Mouse (Mus musculus): ENCODE data around the gene Jagn1. TPM values are rescaled to one million over a fixed set of nuclear protein-coding genes. Genes with fewer than 3 reads are reported as not detected.

Jagn1 gene
- polyA plus RNA-seq, 1 experiment, result 11.9 TPM

GRCm38 (mm10) chr6:113482477-113483099 lies 40.2 kb downstream of the Jagn1 start:
- TF ChIP-seq GATA1 (IDR thresholded peaks at IDR 0.05; ENCODE audit: low read length), result no peak

GRCm38 (mm10) chr6:113483100-113483615 lies 40.8 kb downstream of the Jagn1 start, which contains the start of gene Creld1:
Gene Creld1 (plus strand): TSS chr6:113483297.
- no peak for TF ChIP-seq GATA1 (IDR thresholded peaks at IDR 0.05; ENCODE audit: low read length)

GRCm38 (mm10) chr6:113483729-113484128 lies 41.4 kb downstream of the Jagn1 start:
- TF ChIP-seq GATA1 (IDR thresholded peaks at IDR 0.05; ENCODE audit: low read length), result no peak

GRCm38 (mm10) chr6:113487125-113487576 lies 44.8 kb downstream of the Jagn1 start:
- TF ChIP-seq GATA1 (IDR thresholded peaks at IDR 0.05; ENCODE audit: low read length), result no peak

GRCm38 (mm10) chr6:113489410-113489809 lies 47.0 kb downstream of the Jagn1 start:
- no peak for TF ChIP-seq GATA1 (IDR thresholded peaks at IDR 0.05; ENCODE audit: low read length)

GRCm38 (mm10) chr6:113492101-113492864 lies 49.9 kb downstream of the Jagn1 start:
- no peak for TF ChIP-seq GATA1 (IDR thresholded peaks at IDR 0.05; ENCODE audit: low read length)

GRCm38 (mm10) chr6:113494258-113494788 lies 52.0 kb downstream of the Jagn1 start:
- no peak for TF ChIP-seq GATA1 (IDR thresholded peaks at IDR 0.05; ENCODE audit: low read length)

GRCm38 (mm10) chr6:113495071-113495675 lies 52.8 kb downstream of the Jagn1 start:
- no peak for TF ChIP-seq GATA1 (IDR thresholded peaks at IDR 0.05; ENCODE audit: low read length)

Other genes with a start within 250 kb of the Jagn1 start
- not detected in 2 replicates for gene Lhfpl4, start 247.2 kb upstream of the Jagn1 start, polyA plus RNA-seq (2012)
- gene Mtmr14, start 204.7 kb upstream of the Jagn1 start, polyA plus RNA-seq (2012), result 45.1 and 53.0 TPM in 2 replicates
- gene Cpne9, start 160.3 kb upstream of the Jagn1 start, polyA plus RNA-seq (2012), result 0.33 and 0.51 TPM in 2 replicates
- 30.4 and 39.0 TPM in 2 replicates for gene Brpf1, start 135.4 kb upstream of the Jagn1 start, polyA plus RNA-seq (2012)
- 12.6 and 18.1 TPM in 2 replicates for gene Ogg1, start 115.6 kb upstream of the Jagn1 start, polyA plus RNA-seq (2012)
- gene Camk1, start 98.6 kb upstream of the Jagn1 start, polyA plus RNA-seq (2012), result not detected in 2 replicates
- gene Tada3, start 64.7 kb upstream of the Jagn1 start, polyA plus RNA-seq (2012), result 78.7 and 104 TPM in 2 replicates
- 238 and 292 TPM in 2 replicates for gene Arpc4, start 64.5 kb upstream of the Jagn1 start, polyA plus RNA-seq (2012)
- 4.8 and 6.1 TPM in 2 replicates for gene Ttll3, start 53.3 kb upstream of the Jagn1 start, polyA plus RNA-seq (2012)
- gene Rpusd3, start 23.2 kb upstream of the Jagn1 start, polyA plus RNA-seq (2012), result 159 and 183 TPM in 2 replicates
- gene Cidec, start 6.8 kb upstream of the Jagn1 start, polyA plus RNA-seq (2012), result not detected in 2 replicates
- gene Il17re, start 15.9 kb downstream of the Jagn1 start, polyA plus RNA-seq (2012), result not detected in 2 replicates
- 0.40 and 0.83 TPM in 2 replicates for gene Il17rc, start 28.9 kb downstream of the Jagn1 start, polyA plus RNA-seq (2012)
- gene Creld1, start 40.7 kb downstream of the Jagn1 start, polyA plus RNA-seq (2012), result 29.3 and 34.5 TPM in 2 replicates
- not detected in 2 replicates for gene Prrt3, start 59.4 kb downstream of the Jagn1 start, polyA plus RNA-seq (2012)
- 29.5 and 38.6 TPM in 2 replicates for gene Emc3, start 89.1 kb downstream of the Jagn1 start, polyA plus RNA-seq (2012)
- gene Fancd2, start 89.1 kb downstream of the Jagn1 start, polyA plus RNA-seq (2012), result 0.94 and 1.4 TPM in 2 replicates
- not detected in 2 replicates for gene Fancd2os, start 158.1 kb downstream of the Jagn1 start, polyA plus RNA-seq (2012)
- 29.9 and 32.0 TPM in 2 replicates for gene Brk1, start 162.2 kb downstream of the Jagn1 start, polyA plus RNA-seq (2012)
- gene Vhl, start 181.4 kb downstream of the Jagn1 start, polyA plus RNA-seq (2012), result 8.6 and 9.1 TPM in 2 replicates
- 14.3 and 15.4 TPM in 2 replicates for gene Irak2, start 195.9 kb downstream of the Jagn1 start, polyA plus RNA-seq (2012)

Measured in G1E-ER4 (cell line).